Mouse (Mus musculus): ENCODE results near the gene Gm21970.

The Gm21970 gene

DNA sequence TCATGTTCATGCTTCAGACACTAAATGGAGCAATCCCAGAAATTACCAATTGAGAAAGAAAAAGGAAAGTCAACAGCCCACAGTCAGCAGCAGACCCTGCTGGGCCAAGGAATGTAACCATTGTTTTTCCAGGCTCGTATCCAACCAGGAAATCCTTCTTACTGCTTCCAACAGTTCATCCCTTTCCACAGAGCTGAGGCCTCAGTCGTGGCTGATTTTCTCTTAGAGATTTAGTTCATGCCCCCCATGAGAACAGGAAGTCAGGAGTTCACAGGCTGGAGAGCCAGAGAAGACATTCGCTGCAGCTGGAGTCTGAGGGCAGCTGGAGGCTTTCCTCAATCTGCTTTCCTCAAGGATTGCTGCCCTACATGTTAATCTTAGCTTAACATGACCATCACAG, 28.0 kb upstream of the Gm21970 start:
- in situ Hi-C loops (cut with MboI; ENCODE audit: unreplicated experiment in 2 of 2) = loop anchor here (10.0 to 25.0 kb wide), 3 partner anchors 131 to 549 kb away; no protein-coding TSS in a partner anchor

DNA sequence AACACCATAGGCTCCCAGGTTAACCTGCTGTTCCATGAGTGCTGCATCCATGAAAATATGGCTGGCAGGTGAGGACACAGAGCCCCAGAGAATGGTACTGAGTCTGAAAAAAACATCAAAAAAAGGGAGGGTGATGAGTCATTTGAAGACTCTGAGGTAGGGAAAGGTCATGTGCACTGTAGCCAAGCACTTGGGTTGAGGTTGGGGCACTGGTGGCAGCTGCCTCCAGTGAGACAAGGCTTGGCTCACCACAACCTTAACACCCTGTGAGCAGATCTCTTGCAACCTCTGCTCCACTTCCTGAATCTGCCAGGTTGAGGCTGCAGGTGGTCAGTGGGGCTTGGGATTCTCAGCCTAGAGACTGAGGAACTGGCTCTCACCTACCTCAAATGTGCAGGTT, 25.0 kb upstream of the Gm21970 start:
- in situ Hi-C loops (cut with MboI; ENCODE audit: unreplicated experiment in 2 of 2) = loop anchor here (10.0 to 25.0 kb wide), 3 partner anchors 128 to 546 kb away; no protein-coding TSS in a partner anchor

DNA sequence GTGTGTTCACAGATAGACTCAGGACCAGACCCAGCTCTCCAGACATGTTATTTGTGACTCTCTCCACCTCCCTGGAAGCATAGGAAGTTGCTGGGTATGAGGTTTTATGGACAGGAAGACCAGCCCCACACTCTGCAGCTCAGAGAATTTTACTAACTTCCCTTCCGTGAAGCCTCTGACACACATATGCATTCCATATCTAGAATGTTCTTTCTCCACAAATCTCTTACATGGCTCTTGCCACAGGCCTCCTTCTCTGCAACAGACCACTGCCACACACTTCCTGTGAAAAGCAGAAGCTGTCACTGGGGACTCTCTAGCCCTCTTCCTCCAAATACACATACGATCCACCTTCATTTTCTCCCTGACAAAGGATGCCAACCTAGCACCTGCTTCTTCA, 24.5 kb upstream of the Gm21970 start:
- in situ Hi-C loops (cut with MboI; ENCODE audit: unreplicated experiment in 2 of 2) = loop anchor here (10.0 to 25.0 kb wide), 3 partner anchors 128 to 545 kb away; no protein-coding TSS in a partner anchor

DNA sequence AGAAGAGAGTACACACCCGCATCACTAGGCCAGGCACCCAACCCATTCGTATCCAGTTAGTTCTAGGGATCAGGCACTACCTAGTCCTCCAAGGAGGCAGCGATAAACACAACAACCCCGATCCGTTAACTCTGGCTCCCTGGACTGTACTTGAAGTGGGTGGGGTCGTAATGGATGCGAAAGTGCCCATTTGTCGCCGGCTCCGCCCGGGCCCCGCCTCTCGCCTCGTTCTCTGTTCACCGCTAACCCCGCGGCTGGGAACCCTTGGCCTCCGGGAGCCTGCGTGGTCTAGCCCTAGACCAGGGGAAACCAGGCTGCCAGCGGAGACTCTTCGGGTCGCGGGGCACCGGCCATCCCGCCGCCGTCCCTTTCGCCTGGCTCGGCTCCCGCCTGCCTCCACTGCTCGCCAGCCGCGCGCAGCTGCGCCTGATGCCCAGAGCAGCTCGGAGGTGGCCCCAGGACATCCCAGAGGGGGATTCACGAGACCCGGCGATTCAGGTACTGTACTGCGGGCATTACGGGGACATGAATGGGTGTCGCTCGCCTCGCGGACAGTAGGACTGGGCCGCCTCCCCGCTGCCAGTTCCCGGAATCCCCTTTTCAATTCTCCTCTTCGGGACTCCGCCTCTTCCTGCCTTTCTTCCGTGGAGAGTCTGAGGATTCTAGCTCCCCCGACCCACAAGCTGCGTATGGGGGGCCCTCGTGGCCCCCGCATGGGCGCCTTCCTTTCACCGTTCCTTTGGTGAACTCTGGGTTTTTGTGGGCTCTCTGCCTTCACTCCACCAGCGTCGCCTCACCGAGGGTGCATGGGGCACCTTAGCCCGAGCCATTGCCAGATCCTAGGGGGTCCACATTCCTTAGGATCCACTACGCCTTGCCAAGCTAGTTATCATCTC, 18.7 kb upstream of the Gm21970 start, which contains the start of gene Ifnar2:
Gene Ifnar2, plus strand, starts transcription at position 207 of the 896 bp plus-strand sequence.
- in situ Hi-C loops (cut with MboI; ENCODE audit: unreplicated experiment in 2 of 2) = loop anchor here (5.0 to 25.0 kb wide), 3 partner anchors 34 to 539 kb away; partner anchors contain the start of gene Il10rb (in 1 of the 2)

DNA sequence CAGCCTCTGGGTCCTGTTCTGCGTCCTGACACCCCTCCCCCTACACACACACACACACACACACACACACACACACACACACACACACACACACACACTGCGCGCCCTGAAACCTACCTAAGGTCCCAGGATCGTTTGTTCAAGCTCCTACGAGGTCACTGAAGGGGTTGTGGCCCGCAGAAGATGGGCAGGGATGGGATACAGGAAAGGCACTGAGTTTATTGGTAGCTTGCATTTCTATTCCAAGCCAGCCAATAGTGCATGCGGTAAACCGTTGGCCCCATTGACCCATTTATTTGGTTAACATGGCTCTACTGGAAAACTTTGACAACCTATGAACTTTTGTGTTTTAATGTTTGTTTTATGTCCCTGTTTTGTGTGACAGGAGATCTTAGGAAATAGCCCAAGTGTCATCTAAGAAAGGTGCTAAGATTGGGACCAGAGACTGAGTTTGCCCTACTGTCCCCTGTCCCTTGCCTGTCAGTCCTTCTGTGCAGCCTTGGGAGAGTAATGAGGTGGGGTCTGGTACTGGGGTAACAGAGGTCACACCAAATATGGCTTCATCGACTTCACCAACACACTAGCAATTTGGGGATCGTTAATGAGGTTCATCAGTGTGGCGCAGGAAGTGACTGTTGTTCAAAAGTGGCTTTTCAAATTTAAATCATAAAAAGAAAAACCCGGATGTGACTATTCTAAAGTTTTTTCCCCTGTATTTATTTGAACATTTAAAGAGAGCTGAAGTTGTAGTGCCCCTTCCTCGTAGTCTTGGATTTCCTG, 17.9 kb upstream of the Gm21970 start:
- in situ Hi-C loops (cut with MboI; ENCODE audit: unreplicated experiment in 2 of 2) = loop anchor here (5.0 to 25.0 kb wide), 3 partner anchors 34 to 539 kb away; partner anchors contain the start of gene Il10rb (in 1 of the 2)

DNA sequence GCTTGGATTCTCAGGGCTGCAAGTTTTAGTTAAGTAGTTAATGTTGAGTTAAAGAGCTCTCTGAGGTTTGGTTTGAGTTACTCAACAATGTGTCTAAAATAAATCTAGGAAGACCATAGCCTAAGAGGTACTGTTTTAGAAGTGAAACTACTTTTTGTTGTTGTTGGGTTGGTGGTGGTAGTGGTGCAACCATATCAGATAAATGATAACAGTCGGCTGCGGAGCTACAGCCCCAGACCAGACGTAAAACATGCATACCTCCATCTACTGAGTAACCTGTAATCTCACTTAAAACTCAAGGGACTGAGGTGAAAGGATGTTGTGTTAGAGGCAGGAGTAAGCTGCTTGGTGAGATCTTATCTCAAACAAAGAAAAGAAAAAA, 17.3 kb upstream of the Gm21970 start:
- in situ Hi-C loops (cut with MboI; ENCODE audit: unreplicated experiment in 2 of 2) = loop anchor here (5.0 to 25.0 kb wide), 3 partner anchors 33 to 538 kb away; partner anchors contain the start of gene Il10rb (in 1 of the 2)

DNA sequence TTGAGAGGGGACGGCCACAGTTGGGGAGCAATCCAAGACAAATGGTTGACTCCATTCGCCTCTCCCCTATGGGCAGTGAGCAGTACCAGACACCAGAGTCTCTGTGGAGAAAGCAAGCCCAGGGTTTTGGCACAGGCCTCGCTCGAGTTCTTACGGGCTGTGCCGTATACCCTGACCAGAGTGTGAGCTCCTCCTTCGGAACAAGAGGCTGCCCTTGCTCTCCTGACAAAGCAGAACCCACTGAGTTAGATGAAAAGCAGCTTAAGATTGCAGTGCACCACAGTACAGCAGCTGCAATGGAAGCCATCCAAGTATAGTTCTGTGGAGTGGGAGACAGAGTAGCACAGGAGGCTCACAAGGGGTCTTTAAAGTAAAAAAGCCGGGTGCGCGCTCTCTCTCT, 14.8 kb upstream of the Gm21970 start:
- in situ Hi-C loops (cut with MboI; ENCODE audit: unreplicated experiment in 2 of 2) = no loop called here

DNA sequence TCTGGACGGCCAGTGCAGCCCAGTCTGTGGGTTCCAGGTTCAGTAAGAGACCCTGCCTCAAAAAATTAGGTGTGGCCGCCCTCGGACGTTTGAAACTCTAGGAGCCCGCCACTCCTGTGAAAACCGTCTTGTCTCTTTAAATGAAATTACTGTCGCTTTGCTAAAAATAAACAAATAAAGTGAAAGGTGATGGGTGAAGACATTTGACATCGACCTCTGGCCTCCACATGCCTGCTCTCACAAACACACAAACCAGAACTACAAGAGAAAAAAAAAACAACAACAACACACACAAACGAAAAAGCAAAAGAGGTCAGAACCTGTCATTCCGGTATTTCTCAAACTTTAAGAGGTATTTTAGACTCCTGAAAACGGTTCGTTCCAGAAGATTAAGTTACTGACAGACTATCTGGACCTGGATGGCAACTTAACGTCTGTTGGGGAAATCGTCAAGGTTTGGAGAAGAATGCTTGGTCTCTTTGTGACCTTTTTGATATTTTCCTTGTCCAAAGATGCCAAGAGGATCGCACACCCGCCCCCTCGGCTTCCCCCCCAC, 13.0 kb upstream of the Gm21970 start:
- in situ Hi-C loops (cut with MboI; ENCODE audit: unreplicated experiment in 2 of 2) = no loop called here

DNA sequence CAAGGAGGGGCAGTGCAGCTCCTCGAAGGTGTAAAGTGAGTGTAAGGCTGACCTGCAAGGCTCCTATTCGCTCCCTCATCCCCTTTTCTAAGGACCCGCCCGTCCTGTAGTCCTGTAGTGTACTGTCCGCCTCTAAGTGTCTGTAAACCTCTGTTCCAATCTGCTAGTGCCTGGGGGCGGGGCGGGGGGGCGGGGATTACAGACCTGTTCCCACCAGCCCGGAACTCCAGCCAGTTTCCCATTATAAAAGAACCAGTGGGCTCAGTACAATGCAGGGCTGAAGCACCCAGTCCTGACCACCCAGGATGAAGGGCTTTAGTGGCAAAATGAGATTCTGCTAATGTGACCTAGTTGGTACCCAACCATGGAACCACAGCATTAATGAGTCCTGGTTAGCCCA, 12.5 kb upstream of the Gm21970 start:
- in situ Hi-C loops (cut with MboI; ENCODE audit: unreplicated experiment in 2 of 2) = no loop called here

DNA sequence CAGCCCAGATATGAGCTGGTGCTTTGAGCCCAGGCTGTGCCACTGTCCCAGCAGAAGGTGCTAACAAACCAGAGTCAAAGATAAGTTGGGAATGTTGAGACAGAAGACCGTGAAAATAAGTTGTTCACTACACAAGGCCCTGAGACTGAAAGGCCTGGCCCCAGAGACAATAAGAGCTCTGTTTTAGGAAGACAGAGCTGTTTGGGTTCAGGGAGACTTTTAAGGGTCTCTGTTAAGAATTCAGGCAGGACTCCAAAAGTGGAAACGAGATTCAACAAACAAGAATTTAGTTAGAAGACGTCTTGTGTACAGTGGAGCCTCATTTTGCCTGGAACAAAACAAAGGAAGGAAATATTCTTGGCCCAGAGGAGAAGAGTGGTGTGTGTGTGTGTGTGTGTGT, 12.1 kb upstream of the Gm21970 start:
- in situ Hi-C loops (cut with MboI; ENCODE audit: unreplicated experiment in 2 of 2) = no loop called here

DNA sequence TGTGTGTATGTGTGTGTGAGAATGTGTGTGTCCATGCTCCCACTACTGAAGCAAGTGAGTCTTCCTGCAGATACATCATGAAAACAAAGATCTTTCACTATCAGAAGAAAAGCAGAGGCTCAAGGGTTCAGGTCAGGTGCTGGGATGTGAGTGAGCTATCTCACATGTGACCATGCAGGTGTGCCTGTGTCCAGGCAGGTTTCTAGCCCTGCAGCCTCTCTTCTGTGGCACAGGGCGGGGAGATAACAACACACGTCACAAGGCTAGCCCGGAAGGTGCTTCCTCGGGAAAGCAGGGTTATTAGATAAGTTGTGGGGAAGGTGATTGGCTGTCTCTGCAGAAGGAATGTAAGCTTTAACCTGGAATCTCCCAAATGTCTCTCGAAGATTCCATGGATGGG, 11.4 kb upstream of the Gm21970 start:
- in situ Hi-C loops (cut with MboI; ENCODE audit: unreplicated experiment in 2 of 2) = no loop called here

DNA sequence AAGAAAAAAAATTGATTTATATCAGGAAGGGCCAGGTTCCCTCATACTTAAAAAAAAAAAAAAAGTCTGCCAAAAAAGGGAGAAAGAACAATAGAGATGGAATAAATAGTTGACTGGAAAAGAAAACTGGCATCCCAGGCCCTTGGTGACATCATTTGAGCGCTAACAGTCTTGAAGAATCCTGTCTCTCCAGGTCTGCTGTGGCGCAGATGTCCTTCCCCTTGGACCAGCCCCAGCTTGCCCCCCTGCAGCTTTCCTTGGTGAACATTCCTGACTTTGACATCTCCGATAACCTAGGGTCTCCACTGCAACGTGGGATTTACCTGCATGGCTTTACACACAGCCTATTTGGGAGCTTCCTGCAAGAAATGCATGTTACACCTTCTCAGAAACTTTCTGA, 9.9 kb upstream of the Gm21970 start:
- in situ Hi-C loops (cut with MboI; ENCODE audit: unreplicated experiment in 2 of 2) = no loop called here

DNA sequence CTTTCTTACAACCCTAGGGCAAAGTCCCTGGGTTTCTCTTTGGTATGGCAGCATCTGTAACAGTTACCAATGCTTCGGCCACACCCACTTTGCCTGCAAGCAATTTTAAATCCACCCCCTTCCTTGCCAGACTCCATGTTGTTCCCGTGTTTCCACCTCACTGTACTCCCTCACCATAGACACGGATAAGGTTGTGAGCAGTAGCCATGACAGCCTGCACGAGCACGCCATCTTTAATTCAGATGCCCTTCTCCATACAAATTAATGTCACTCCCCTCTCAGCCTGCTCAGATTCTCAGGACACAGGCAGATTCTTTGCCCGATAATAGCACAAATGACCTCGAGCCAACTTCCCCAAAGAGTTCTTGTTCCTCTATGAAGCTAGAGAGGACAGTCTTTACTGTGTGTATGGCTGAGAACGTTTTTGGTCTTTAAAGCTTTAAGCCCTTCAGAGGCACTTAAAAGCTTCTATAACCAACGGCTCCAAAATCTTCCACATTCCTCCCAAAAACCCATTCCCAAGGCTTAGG, 9.2 kb upstream of the Gm21970 start:
- in situ Hi-C loops (cut with MboI; ENCODE audit: unreplicated experiment in 2 of 2) = no loop called here

DNA sequence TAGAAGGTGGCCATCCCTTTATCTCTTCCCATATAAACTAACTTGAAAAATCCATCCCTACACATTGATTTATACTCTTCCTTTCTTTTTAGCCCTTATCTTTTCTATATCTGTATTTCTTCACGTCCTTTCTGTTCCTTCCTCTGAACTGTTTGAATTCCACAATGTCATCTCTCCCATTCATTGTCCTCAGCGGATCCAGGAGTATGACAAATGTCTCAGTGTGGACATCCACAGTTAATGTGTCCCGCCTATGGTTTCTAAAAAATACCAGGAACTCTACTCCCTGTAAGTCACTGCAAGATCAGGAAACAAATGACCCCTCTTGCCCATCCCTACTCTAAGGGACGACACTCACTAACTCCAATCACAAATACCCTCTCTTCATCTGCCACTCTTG, 7.3 kb upstream of the Gm21970 start:
- in situ Hi-C loops (cut with MboI; ENCODE audit: unreplicated experiment in 2 of 2) = no loop called here

DNA sequence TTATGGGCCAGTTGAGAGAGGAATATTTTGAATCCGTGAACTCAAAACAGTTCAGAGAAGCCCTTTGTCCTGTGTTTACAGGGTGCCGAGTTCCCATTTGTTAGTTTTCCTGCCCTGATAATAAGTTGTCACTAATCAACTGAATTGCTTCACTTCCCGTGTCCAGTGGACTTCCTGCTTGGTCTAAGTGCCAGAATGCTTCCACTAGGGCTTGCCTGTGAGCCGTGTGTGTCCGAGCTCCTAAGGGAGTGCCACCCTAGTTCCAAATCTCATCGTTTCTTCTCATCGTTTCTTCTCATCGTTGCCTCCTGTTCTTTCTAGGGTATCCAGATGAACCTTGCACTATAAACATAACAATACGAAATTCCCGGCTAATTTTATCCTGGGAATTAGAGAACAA, 5.9 kb upstream of the Gm21970 start:
- in situ Hi-C loops (cut with MboI; ENCODE audit: unreplicated experiment in 2 of 2) = no loop called here

DNA sequence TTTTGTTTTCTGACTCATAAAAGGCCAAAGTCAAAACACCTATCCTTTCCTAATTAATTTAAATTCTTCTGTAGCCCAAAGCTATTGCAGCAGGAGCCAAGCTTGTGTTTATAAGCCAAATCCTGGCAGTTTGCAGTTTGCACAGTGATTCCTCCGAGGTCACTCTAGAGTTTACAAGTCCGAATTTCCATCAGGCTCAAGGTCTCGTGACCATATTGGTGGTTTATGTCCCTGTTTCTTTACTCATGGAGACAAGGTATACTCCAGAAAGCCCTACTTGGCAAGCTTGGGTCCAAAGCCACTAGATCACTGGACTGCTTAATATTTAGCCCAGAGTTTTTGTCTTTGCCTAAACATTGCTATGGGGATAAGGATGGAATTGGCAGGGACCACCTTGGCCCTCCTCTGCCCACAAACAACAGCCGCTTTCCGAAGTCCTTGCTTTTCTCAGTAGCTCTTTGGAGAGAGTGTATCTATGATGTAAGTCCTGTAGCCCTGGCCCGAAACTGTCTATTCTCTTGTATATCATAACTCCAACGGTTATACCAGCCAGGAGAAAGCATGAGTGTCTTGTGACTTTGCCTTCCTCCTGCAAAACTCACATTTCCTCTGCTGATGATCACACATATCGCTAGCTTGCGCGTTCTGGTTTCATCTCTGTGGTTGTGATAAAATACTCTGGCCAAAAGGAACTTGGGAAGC, 5.0 kb upstream of the Gm21970 start:
- in situ Hi-C loops (cut with MboI; ENCODE audit: unreplicated experiment in 2 of 2) = no loop called here

DNA sequence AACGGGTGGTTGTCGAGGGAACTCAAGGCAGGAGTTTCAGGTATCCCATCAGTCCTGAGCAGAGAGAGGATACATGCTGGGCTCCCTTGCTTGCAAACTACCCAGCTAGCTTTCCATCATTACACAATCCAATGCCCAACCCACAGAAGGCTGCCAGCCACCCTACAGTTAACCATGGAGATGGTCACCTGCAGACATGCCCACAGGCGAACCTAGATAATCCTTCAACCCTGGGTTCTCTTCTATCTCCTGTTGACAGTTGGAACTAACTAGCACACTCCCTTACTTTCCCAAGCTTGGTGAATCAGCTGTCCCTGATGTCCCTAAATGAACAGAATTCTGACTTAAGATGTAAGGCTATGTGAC, 4.4 kb upstream of the Gm21970 start:
- in situ Hi-C loops (cut with MboI; ENCODE audit: unreplicated experiment in 2 of 2) = no loop called here

DNA sequence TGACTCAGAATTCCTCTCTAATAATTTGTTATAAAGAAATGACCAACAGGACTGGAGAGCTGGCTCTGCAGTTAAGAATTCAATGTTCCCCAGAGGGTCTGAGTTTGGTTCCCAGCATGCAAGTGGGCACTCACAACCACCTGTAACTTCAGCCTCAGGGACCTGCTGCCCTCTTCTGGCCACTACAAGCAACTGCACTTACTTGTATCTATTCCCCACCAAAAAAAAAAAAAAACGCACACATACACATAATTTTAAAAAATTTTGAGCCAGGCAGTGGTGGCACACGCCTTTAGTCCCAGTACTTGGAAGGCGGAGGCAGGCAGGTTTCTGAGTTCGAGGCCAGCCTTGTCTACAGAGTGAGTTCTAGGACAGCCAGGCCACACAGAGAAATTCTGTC, 1.4 kb upstream of the Gm21970 start:
- in situ Hi-C loops (cut with MboI; ENCODE audit: unreplicated experiment in 2 of 2) = loop anchor here in 1 of 2 experiments (5.0 kb wide), 1 partner anchor 33 kb away; no protein-coding TSS in a partner anchor

DNA sequence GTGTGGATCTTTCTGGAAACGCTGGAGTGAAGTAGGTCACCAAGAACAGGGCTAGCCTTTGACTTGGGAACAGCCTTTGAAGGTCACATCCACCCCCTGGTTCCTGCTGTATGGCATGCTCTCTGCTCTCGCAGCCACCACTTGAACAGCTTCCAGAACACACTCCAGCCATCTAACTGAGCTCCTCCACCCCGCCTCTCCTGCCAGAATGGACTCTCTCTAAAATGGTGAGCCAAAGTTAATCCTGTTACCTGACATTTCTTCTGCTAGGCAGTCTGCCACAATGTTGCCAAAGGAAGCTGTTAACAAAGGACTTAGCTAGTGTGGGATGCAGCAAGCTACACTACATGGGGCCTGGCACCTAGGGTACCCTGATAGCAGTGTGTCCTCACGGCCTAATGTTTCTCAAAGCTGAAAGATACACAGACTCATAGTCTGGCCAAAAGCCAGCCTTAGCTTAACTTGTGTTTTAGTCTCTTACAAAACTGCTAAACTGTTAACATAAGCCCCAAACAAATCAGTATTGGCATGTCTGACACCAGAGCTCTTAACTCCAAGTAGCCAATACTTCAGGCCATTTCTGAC, 3.4 kb downstream of the Gm21970 start:
- in situ Hi-C loops (cut with MboI; ENCODE audit: unreplicated experiment in 2 of 2) = loop anchor here in 1 of 2 experiments (5.0 kb wide), 1 partner anchor 38 kb away; no protein-coding TSS in a partner anchor

Data from v-Abl transformed pro-B cells (cell line).